Mouse (Mus musculus) liver, postnatal 0 days (tissue): ENCODE data around the gene Spred2.

Experiments used
- CTCF ChIP-seq: sonication (generic); IDR thresholded peaks from 2 replicates; pipeline ENCODE4 v1.5.1; 2016; ENCODE audit warnings: antibody characterized with exemption, low read depth
- EP300 ChIP-seq: IDR thresholded peaks from 2 replicates; pipeline ENCODE4 v1.6.1; 2016; ENCODE audit warnings: antibody characterized with exemption, low read depth, mild to moderate bottlenecking

GRCm38 (mm10) chr11:20031536-20031935 lies 107.4 kb downstream of the Spred2 start:
- peak; percentile 87 for TF ChIP-seq CTCF
- TF ChIP-seq EP300, result no peak
